Mouse (Mus musculus) MEL (cell line): ENCODE measurements around the gene Pex10.

Source experiments
- E2F4 ChIP-seq: IDR thresholded peaks from 2 replicates; pipeline ENCODE4 v1.6.1; 2011; ENCODE audit warnings: low read depth, low read length, improper control_type of control experiment, borderline replicate concordance
- POLR2A ChIP-seq, 2 experiments: IDR thresholded peaks; 2 replicates each; pipeline ENCODE4 v1.6.1; 2011 to 2012; ENCODE audit warnings: low read length in 2 of 2, mild to moderate bottlenecking in 2 of 2, control low read depth in 1 of 2, improper control_type of control experiment in 1 of 2, low read depth in 1 of 2, moderate library complexity in 1 of 2; ENCODE audit not compliant: control insufficient read depth in 1 of 2, insufficient read depth in 1 of 2, poor library complexity in 1 of 2

- TF ChIP-seq POLR2A (IDR thresholded peaks at IDR 0.05; ENCODE audit: control insufficient read depth in 1 of 2, insufficient read depth in 1 of 2, low read depth in 1 of 2, low read length in 2 of 2, poor library complexity in 1 of 2) (no peak), E2F4 (no peak)
Measured at GRCm38 (mm10) chr4:155024170-155025010, 42.4 kb upstream of the Pex10 start.
